Mouse (Mus musculus): ENCODE measurements around the gene Rpl22. TPM values are rescaled to one million over a fixed set of nuclear protein-coding genes. Genes with fewer than 3 reads are reported as not detected.

The Rpl22 gene
- total RNA-seq, 1 experiment: 1,458 TPM

- H3K9me3 ChIP-seq (ENCODE audit: control insufficient read depth, insufficient read depth, low read depth, low read length): no peaks in the 10 kb centered on the region
- no peak overlapping the region for H3K4me3 ChIP-seq (ENCODE audit: insufficient read depth in 1 of 2, low read depth in 1 of 2, low read length in 2 of 2, poor library complexity in 1 of 2, severe bottlenecking in 1 of 2)
- peak overlapping the region; percentile 26; the same call in 1 of the 2 replicates for H3K9ac ChIP-seq (ENCODE audit: insufficient read depth, low read depth, low read length, poor library complexity, severe bottlenecking)
- peaks cover 23% of the 10 kb centered on the region for H3K36me3 ChIP-seq (ENCODE audit: control insufficient read depth, insufficient read depth, low read length, poor library complexity, severe bottlenecking)
- no peak for TF ChIP-seq ZNF384 (IDR thresholded peaks at IDR 0.05; ENCODE audit: low read depth, low read length)
- no peak for TF ChIP-seq ZC3H11A (IDR thresholded peaks at IDR 0.05; ENCODE audit: borderline replicate concordance, low read depth, low read length)
- TF ChIP-seq MAFK (IDR thresholded peaks at IDR 0.05; ENCODE audit: insufficient read depth, low read depth, low read length): no peak
- TF ChIP-seq CHD2 (IDR thresholded peaks at IDR 0.05; ENCODE audit: low read depth, low read length): no peak
- no peak for TF ChIP-seq HCFC1 (IDR thresholded peaks at IDR 0.05; ENCODE audit: borderline replicate concordance, insufficient read depth, low read length)
- in situ Hi-C loops (cut with MboI; ENCODE audit: low sequenced_read_pairs in 2 of 2, unreplicated experiment in 2 of 2): no loop called here
- H3K27ac ChIP-seq (ENCODE audit: insufficient read depth, low read depth, low read length, poor library complexity, severe bottlenecking): no peak overlapping the region
- no peak for DNase-seq (ENCODE audit: low read depth, low spot score)
- H3K4me1 ChIP-seq (ENCODE audit: control insufficient read depth in 2 of 2, insufficient read depth in 2 of 2, low read length in 2 of 2, poor library complexity in 1 of 2): peaks cover 4 to 10% of the 10 kb centered on the region in 2 experiments; a peak in 1 of 4 replicates
These were observed 26.7 kb upstream of the Rpl22 start for GRCm38 (mm10) chr4:152298836-152299235.

GRCm38 (mm10) chr4:152300375-152300774, 25.2 kb upstream of the Rpl22 start:
- in situ Hi-C loops (cut with MboI; ENCODE audit: low sequenced_read_pairs in 2 of 2, unreplicated experiment in 2 of 2): no loop called here
- H3K36me3 ChIP-seq (ENCODE audit: control insufficient read depth, insufficient read depth, low read length, poor library complexity, severe bottlenecking): peaks cover 32% of the 10 kb centered on the region
- no peaks in the 10 kb centered on the region for H3K9me3 ChIP-seq (ENCODE audit: control insufficient read depth, insufficient read depth, low read depth, low read length)
- no peak overlapping the region for H3K27ac ChIP-seq (ENCODE audit: insufficient read depth, low read depth, low read length, poor library complexity, severe bottlenecking)
- DNase-seq (ENCODE audit: low read depth, low spot score): no peak
- peaks cover 4 to 6% of the 10 kb centered on the region in 2 experiments; a peak in 1 of 4 replicates for H3K4me1 ChIP-seq (ENCODE audit: control insufficient read depth in 2 of 2, insufficient read depth in 2 of 2, low read length in 2 of 2, poor library complexity in 1 of 2)
- no peak for TF ChIP-seq MAFK (IDR thresholded peaks at IDR 0.05; ENCODE audit: insufficient read depth, low read depth, low read length)
- TF ChIP-seq HCFC1 (IDR thresholded peaks at IDR 0.05; ENCODE audit: borderline replicate concordance, insufficient read depth, low read length): no peak
- TF ChIP-seq ZC3H11A (IDR thresholded peaks at IDR 0.05; ENCODE audit: borderline replicate concordance, low read depth, low read length): no peak
- TF ChIP-seq CHD2 (IDR thresholded peaks at IDR 0.05; ENCODE audit: low read depth, low read length): no peak
- TF ChIP-seq ZNF384 (IDR thresholded peaks at IDR 0.05; ENCODE audit: low read depth, low read length): no peak
- no peak overlapping the region for H3K4me3 ChIP-seq (ENCODE audit: insufficient read depth in 1 of 2, low read depth in 1 of 2, low read length in 2 of 2, poor library complexity in 1 of 2, severe bottlenecking in 1 of 2)
- H3K9ac ChIP-seq (ENCODE audit: insufficient read depth, low read depth, low read length, poor library complexity, severe bottlenecking): no peak overlapping the region

- 0 out of 4 replicates have a peak, but pooled peaks cover 3 to 4% of the 10 kb centered on the region in 2 experiments for H3K4me1 ChIP-seq (ENCODE audit: control insufficient read depth in 2 of 2, insufficient read depth in 2 of 2, low read length in 2 of 2, poor library complexity in 1 of 2)
- H3K9ac ChIP-seq (ENCODE audit: insufficient read depth, low read depth, low read length, poor library complexity, severe bottlenecking): no peak overlapping the region
- H3K27ac ChIP-seq (ENCODE audit: insufficient read depth, low read depth, low read length, poor library complexity, severe bottlenecking): no peak overlapping the region
- H3K9me3 ChIP-seq (ENCODE audit: control insufficient read depth, insufficient read depth, low read depth, low read length): no peaks in the 10 kb centered on the region
- no peak overlapping the region for H3K4me3 ChIP-seq (ENCODE audit: insufficient read depth in 1 of 2, low read depth in 1 of 2, low read length in 2 of 2, poor library complexity in 1 of 2, severe bottlenecking in 1 of 2)
- TF ChIP-seq MAFK (IDR thresholded peaks at IDR 0.05; ENCODE audit: insufficient read depth, low read depth, low read length): no peak
- TF ChIP-seq ZC3H11A (IDR thresholded peaks at IDR 0.05; ENCODE audit: borderline replicate concordance, low read depth, low read length): no peak
- TF ChIP-seq HCFC1 (IDR thresholded peaks at IDR 0.05; ENCODE audit: borderline replicate concordance, insufficient read depth, low read length): no peak
- TF ChIP-seq ZNF384 (IDR thresholded peaks at IDR 0.05; ENCODE audit: low read depth, low read length): no peak
- TF ChIP-seq CHD2 (IDR thresholded peaks at IDR 0.05; ENCODE audit: low read depth, low read length): no peak
- peaks cover 32% of the 10 kb centered on the region for H3K36me3 ChIP-seq (ENCODE audit: control insufficient read depth, insufficient read depth, low read length, poor library complexity, severe bottlenecking)
- DNase-seq (ENCODE audit: low read depth, low spot score): no peak
- in situ Hi-C loops (cut with MboI; ENCODE audit: low sequenced_read_pairs in 2 of 2, unreplicated experiment in 2 of 2): no loop called here
These were observed 23.5 kb upstream of the Rpl22 start for GRCm38 (mm10) chr4:152302012-152302411.

- Histone ChIP-seq H3K27ac (ENCODE audit: insufficient read depth, low read depth, low read length, poor library complexity, severe bottlenecking) (no peak overlapping the region), H3K36me3 (ENCODE audit: control insufficient read depth, insufficient read depth, low read length, poor library complexity, severe bottlenecking) (peaks cover 32% of the 10 kb centered on the region), H3K4me3 (ENCODE audit: insufficient read depth in 1 of 2, low read depth in 1 of 2, low read length in 2 of 2, poor library complexity in 1 of 2, severe bottlenecking in 1 of 2) (no peak overlapping the region), H3K9ac (ENCODE audit: insufficient read depth, low read depth, low read length, poor library complexity, severe bottlenecking) (no peak overlapping the region), H3K4me1 (ENCODE audit: control insufficient read depth in 2 of 2, insufficient read depth in 2 of 2, low read length in 2 of 2, poor library complexity in 1 of 2) (peaks cover 1 to 2% of the 10 kb centered on the region in 2 experiments; a peak in 1 of 4 replicates), H3K9me3 (ENCODE audit: control insufficient read depth, insufficient read depth, low read depth, low read length) (no peaks in the 10 kb centered on the region)
- no peak for TF ChIP-seq ZC3H11A (IDR thresholded peaks at IDR 0.05; ENCODE audit: borderline replicate concordance, low read depth, low read length)
- no peak for TF ChIP-seq HCFC1 (IDR thresholded peaks at IDR 0.05; ENCODE audit: borderline replicate concordance, insufficient read depth, low read length)
- no peak for TF ChIP-seq MAFK (IDR thresholded peaks at IDR 0.05; ENCODE audit: insufficient read depth, low read depth, low read length)
- no peak for TF ChIP-seq ZNF384 (IDR thresholded peaks at IDR 0.05; ENCODE audit: low read depth, low read length)
- TF ChIP-seq CHD2 (IDR thresholded peaks at IDR 0.05; ENCODE audit: low read depth, low read length): no peak
- no peak for DNase-seq (ENCODE audit: low read depth, low spot score)
- in situ Hi-C loops (cut with MboI; ENCODE audit: low sequenced_read_pairs in 2 of 2, unreplicated experiment in 2 of 2): no loop called here
These were observed 22.4 kb upstream of the Rpl22 start for GRCm38 (mm10) chr4:152303172-152303571.
